Mouse (Mus musculus): ENCODE results near the gene Krt71.
"Not testable (repeated sequence)": the region's sequence is repeated elsewhere in the genome, so short reads cannot be mapped to it uniquely, and the experiment has no call there.

Krt71 gene

GRCm38 (mm10) chr15:101742711-101743110 lies at the start of gene Krt71:
Gene Krt71 (minus strand): TSS chr15:101743109.
- DNase-seq (ENCODE audit: low read depth, low spot score): no peak

GRCm38 (mm10) chr15:101790867-101791266 lies 48.0 kb upstream of the Krt71 start:
- no peak for DNase-seq (ENCODE audit: low read depth, low spot score)

GRCm38 (mm10) chr15:101786360-101786759 lies 43.5 kb upstream of the Krt71 start, which contains the start of gene Krt72:
Gene Krt72 (minus strand): TSS chr15:101786460.
- DNase-seq (ENCODE audit: low read depth, low spot score): no peak

GRCm38 (mm10) chr15:101773420-101773819 lies 30.5 kb upstream of the Krt71 start:
- peak; percentile 17 for DNase-seq (ENCODE audit: low read depth, low spot score)

- DNase-seq (ENCODE audit: low read depth, low spot score): peak; percentile 64
These were observed 29.8 kb upstream of the Krt71 start for GRCm38 (mm10) chr15:101772711-101773081.

DNA sequence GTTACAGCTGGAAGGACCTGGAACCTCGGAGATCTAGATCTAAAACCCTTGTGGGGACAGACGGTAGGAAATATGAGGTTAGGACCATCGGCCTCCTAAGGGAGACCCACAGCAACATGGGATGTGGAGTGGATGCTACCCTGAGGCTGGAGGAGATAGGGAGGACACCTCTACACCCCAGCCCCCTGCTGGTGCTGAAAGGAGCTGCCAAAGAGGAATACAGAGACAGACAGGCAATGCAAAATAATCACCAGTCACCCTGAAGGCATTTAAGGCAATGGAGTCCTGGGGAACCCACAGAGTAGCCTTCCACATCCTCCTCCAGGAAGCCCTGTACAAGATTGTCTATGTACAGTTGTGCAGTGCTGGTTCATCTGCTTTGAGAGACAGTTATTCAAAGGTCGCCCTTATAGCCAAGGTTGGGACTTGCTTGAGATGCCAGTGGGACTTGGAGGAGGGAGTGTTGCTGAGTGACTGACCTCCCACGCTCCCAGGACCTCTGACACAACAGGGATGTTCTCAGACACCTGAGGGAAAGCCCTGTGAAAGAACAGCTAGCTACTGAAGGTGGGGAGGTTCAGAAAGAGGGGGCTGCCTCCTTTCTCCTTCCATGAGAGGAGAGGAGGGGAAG lies 29.3 kb upstream of the Krt71 start:
- no peak for DNase-seq (ENCODE audit: low read depth, low spot score)

- DNase-seq (ENCODE audit: low read depth, low spot score): no peak
These were observed 27.3 kb upstream of the Krt71 start for GRCm38 (mm10) chr15:101770226-101770625.

DNA sequence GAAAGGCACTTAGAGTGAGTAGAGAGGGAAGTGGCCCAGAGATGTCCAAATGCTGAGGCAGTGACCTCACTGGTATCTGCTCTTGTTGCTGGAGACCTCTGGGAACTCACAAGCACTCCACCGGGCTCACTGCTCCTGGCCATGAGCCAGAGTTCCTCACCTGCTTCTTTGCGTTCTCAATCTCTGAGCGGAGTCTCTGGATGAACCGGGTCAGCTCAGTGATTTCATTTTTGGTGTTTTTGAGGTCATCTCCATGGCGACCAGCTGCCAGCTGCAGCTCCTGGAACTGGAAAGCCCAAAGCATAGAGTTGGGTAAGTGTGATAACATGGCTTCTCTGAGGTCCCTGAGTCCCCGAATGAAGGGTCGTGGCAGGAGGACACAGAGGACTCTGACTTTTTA lies 5.1 kb downstream of the Krt71 start:
- no peak for DNase-seq (ENCODE audit: low read depth, low spot score)

DNA sequence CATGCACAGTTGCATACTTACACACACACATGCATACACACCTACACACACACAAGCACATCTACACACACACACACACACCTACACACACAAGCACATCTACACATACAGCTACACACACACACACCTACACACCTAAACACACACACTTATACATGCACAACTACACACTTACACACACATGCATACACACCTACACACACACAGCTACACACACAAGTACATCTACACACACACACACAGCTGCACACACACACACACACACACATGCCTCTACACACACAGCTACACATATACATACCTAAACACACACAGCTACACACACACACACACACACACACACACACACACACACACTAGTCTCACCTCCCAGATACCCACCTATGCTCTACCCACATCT lies 12.3 kb downstream of the Krt71 start:
- DNase-seq (ENCODE audit: low read depth, low spot score): no peak

GRCm38 (mm10) chr15:101724686-101725085 lies 18.2 kb downstream of the Krt71 start:
- no peak for DNase-seq (ENCODE audit: low read depth, low spot score)

- no peak for DNase-seq (ENCODE audit: low read depth, low spot score)
These were observed 27.1 kb downstream of the Krt71 start for GRCm38 (mm10) chr15:101715831-101716230.

DNA sequence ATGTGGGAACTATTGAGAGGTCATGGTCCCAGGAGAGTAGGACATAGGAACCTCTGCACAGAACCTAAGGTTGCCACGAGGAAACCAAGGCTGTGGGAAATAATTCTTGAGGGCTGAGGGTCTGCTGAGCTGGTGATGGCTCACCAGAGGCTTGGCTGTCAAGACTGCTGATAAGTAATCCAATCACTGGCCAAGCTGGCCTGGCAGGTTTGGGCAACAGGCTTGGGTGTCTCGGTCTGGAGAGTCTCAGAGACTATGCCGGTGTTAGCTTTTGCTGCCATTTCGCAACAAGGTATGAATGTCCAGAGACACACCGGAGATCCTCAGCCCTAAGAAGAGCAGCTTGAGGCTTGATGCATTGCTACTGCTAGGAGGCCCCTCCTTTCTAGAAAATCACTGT lies 28.6 kb downstream of the Krt71 start:
- DNase-seq (ENCODE audit: low read depth, low spot score): no peak

GRCm38 (mm10) chr15:101713731-101714130 lies 29.2 kb downstream of the Krt71 start:
- no peak for DNase-seq (ENCODE audit: low read depth, low spot score)

- DNase-seq (ENCODE audit: low read depth, low spot score): no peak
These were observed 30.2 kb downstream of the Krt71 start, which contains the start of gene Krt5 for GRCm38 (mm10) chr15:101712720-101713119. Gene Krt5 (minus strand): TSS chr15:101712898.

- DNase-seq (ENCODE audit: low read depth, low spot score): no peak
These were observed 34.2 kb downstream of the Krt71 start for GRCm38 (mm10) chr15:101708683-101709082.

DNA sequence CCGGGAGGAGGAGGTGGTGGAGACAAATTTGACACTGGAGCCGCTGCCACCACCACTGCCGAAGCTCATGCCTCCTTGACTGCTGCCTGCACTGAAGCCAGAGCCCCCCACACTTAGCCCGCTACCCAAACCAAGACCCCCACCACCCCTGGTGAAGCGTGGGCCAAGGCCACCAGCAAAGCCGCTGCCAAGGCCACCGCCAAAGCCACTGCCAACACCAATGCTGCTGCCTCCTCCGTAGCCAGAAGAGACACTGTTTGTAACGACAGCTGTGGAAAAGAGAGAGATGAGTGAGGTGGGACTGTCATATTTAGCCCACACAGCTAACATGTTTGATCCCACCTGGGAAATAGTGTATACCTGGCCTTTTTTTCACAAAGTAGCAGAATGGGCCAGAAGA lies 35.5 kb downstream of the Krt71 start:
- DNase-seq (ENCODE audit: low read depth, low spot score): no peak

GRCm38 (mm10) chr15:101704066-101704465 lies 38.8 kb downstream of the Krt71 start:
- no peak for DNase-seq (ENCODE audit: low read depth, low spot score)

DNA sequence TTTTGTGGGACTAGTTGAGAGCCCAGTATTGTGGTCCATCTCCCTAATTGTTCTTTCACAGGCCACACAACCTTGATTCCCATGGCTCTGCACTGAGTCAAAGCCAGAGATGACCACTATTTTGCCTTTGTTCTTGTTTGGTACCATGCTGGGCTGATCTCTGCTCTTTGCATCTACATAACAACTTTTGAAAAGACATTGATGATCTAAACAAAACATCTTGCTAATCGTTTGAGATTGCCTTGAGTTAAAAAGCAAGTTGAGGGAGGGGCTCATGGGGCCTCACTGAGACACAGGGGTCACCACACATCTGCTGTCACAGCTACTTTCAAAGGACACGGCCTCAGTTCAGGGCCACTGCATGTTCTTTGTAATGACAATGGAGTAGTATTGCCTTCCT lies 40.5 kb downstream of the Krt71 start:
- DNase-seq (ENCODE audit: low read depth, low spot score): no peak

- DNase-seq (ENCODE audit: low read depth, low spot score): no peak
These were observed 43.0 kb downstream of the Krt71 start for GRCm38 (mm10) chr15:101699866-101700265.

- DNase-seq (ENCODE audit: low read depth, low spot score): no peak
These were observed 43.7 kb downstream of the Krt71 start for GRCm38 (mm10) chr15:101699192-101699591.

GRCm38 (mm10) chr15:101697326-101698188 lies 45.4 kb downstream of the Krt71 start:
- DNase-seq (ENCODE audit: low read depth, low spot score): no peak

DNA sequence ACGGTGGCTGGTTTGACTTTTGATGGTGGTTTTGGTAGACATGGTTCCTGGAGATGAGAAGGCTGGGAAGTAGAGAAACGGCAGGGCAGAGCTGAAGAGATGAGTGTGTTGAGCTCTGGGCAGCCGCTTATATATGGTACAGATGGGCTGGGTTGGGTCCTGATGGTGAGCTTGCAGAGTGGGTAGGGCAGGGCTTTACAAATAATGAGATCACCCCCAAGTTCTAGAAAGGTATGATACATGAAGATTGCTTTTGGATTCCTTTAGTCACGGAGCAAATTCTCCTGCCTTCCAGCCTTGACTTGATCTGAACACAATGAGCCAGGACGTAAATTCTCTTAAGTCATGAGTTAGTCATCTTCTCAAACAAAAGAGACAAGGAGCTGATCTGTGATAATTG lies 48.7 kb downstream of the Krt71 start, which contains the start of gene Krt6a:
TSS of gene Krt6a (minus strand) at position 101 of the 400 bp plus-strand sequence.
- no peak for DNase-seq (ENCODE audit: low read depth, low spot score)

DNA sequence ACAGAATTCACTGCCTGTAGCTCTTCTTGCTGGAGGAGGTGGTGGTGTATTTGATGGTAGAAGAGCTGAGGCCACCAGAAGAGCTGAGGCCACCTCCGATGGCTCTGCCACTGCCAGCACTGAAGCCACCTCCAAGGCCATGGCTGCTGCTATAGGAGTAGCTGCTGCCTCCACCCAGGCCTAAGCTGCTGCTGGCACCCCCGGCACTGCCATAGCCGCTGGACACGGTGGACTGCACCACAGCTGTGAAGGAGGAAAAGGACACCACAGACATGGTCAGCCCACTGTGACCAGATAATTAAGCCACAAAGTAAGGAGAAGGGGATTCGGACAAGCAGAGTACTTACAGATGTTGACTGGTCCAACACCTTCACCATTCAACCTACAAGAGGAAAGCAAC lies 52.4 kb downstream of the Krt71 start:
- DNase-seq (ENCODE audit: low read depth, low spot score): not testable (repeated sequence)
